Mouse (Mus musculus) MEL (cell line): ENCODE measurements around the gene Rtn4rl1. TPM values are rescaled to one million over a fixed set of nuclear protein-coding genes. Genes with fewer than 3 reads are reported as not detected.

Experiments used
- DNase-seq: peaks from one replicate; pipeline ENCODE4 v3.0.0; 2011; ENCODE audit warnings: low read depth, low spot score
- H3K27ac ChIP-seq: 2 replicates; pipeline ENCODE4 v1.5.1; 2012; ENCODE audit warnings: low read depth, mild to moderate bottlenecking, control low read depth, low read length, moderate library complexity; ENCODE audit not compliant: control insufficient read depth
- H3K27me3 ChIP-seq, 2 experiments: fragments of 150-350 bp in 1 of 2; sonication (generic) in 1 of 2; 2 replicates each; pipeline ENCODE4 v1.6.1; 2012; ENCODE audit warnings: low read length in 2 of 2, mild to moderate bottlenecking in 2 of 2, improper control_type of control experiment in 1 of 2, moderate library complexity in 1 of 2; ENCODE audit not compliant: insufficient read depth in 2 of 2, control insufficient read depth in 1 of 2
- H3K36me3 ChIP-seq, 2 experiments: 2 replicates each; pipeline ENCODE4 v1.6.1; 2012 to 2014; ENCODE audit warnings: low read length in 2 of 2, improper control_type of control experiment in 1 of 2, inconsistent platforms in 1 of 2, mild to moderate bottlenecking in 1 of 2; ENCODE audit not compliant: insufficient read depth in 2 of 2, control insufficient read depth in 1 of 2
- H3K4me1 ChIP-seq, 2 experiments: fragments of 150-350 bp in 1 of 2; sonication (generic) in 1 of 2; 2 replicates each; pipeline ENCODE4 v1.6.1; 2012; ENCODE audit warnings: low read length in 2 of 2, improper control_type of control experiment in 1 of 2, mild to moderate bottlenecking in 1 of 2; ENCODE audit not compliant: insufficient read depth in 2 of 2, control insufficient read depth in 1 of 2
- H3K4me3 ChIP-seq, 2 experiments: fragments of 150-350 bp in 1 of 2; sonication (generic) in 1 of 2; 2 replicates each; pipeline ENCODE4 v1.5.1; 2012; ENCODE audit warnings: low read depth in 2 of 2, low read length in 2 of 2, mild to moderate bottlenecking in 2 of 2, moderate library complexity in 2 of 2, control low read depth in 1 of 2, improper control_type of control experiment in 1 of 2; ENCODE audit not compliant: control insufficient read depth in 1 of 2, insufficient read depth in 1 of 2
- H3K79me2 ChIP-seq: 2 replicates; pipeline ENCODE4 v1.6.1; 2012; ENCODE audit warnings: mild to moderate bottlenecking, low read length, moderate library complexity; ENCODE audit not compliant: control insufficient read depth, poor library complexity, insufficient read depth
- H3K9ac ChIP-seq: 2 replicates; pipeline ENCODE4 v1.6.1; 2012; ENCODE audit warnings: low read depth, mild to moderate bottlenecking, control low read depth, low read length, moderate library complexity; ENCODE audit not compliant: control insufficient read depth, poor library complexity, severe bottlenecking
- H3K9me3 ChIP-seq: fragments of 150-350 bp; sonication (generic); replicated peaks from 2 replicates; pipeline ENCODE4 v1.6.1; 2012; ENCODE audit warnings: mild to moderate bottlenecking, low read length, improper control_type of control experiment, moderate library complexity; ENCODE audit not compliant: insufficient read depth
- ETS1 ChIP-seq: IDR thresholded peaks from 2 replicates; pipeline ENCODE4 v1.6.1; 2012; ENCODE audit warnings: low read depth, mild to moderate bottlenecking, inconsistent platforms, low read length, improper control_type of control experiment, moderate library complexity
- GATA1 ChIP-seq: IDR thresholded peaks from 2 replicates; pipeline ENCODE4 v1.6.1; 2011; ENCODE audit warnings: low read depth, low read length, improper control_type of control experiment
- JUND ChIP-seq: IDR thresholded peaks from 2 replicates; pipeline ENCODE4 v1.6.1; 2011; ENCODE audit warnings: low read depth, mild to moderate bottlenecking, improper control_type of control experiment, low read length
- MAX ChIP-seq: IDR thresholded peaks from 2 replicates; pipeline ENCODE4 v1.6.1; 2011; ENCODE audit warnings: low read length, improper control_type of control experiment
- MXI1 ChIP-seq: IDR thresholded peaks from 2 replicates; pipeline ENCODE4 v1.6.1; 2011; ENCODE audit warnings: mild to moderate bottlenecking, low read depth, low read length, improper control_type of control experiment
- POLR2A ChIP-seq, 2 experiments: IDR thresholded peaks; 2 replicates each; pipeline ENCODE4 v1.6.1; 2011 to 2012; ENCODE audit warnings: low read length in 2 of 2, mild to moderate bottlenecking in 2 of 2, control low read depth in 1 of 2, improper control_type of control experiment in 1 of 2, low read depth in 1 of 2, moderate library complexity in 1 of 2; ENCODE audit not compliant: control insufficient read depth in 1 of 2, insufficient read depth in 1 of 2, poor library complexity in 1 of 2
- POLR2AphosphoS2 ChIP-seq: IDR thresholded peaks from 2 replicates; pipeline ENCODE4 v1.6.1; 2011; ENCODE audit warnings: low read length, improper control_type of control experiment
- TAL1 ChIP-seq: IDR thresholded peaks from 2 replicates; pipeline ENCODE4 v1.6.1; 2012; ENCODE audit warnings: mild to moderate bottlenecking, inconsistent platforms, low read length, moderate library complexity, mixed read lengths
- TCF12 ChIP-seq: IDR thresholded peaks from 2 replicates; pipeline ENCODE4 v1.6.1; 2014; ENCODE audit warnings: low read depth, mild to moderate bottlenecking, inconsistent platforms, low read length, improper control_type of control experiment, moderate library complexity
- polyA plus RNA-seq, 2 experiments: library from polyadenylated mRNA; stranded (reverse) in 1 of 2; unstranded in 1 of 2; fragments of >175 nt in 1 of 2; fragments of >200 nt in 1 of 2; gene quantifications; 2 replicates each; pipeline versions ENCODE4 v1.2.1 to v1.2.4; 2012; ENCODE audit warnings: low replicate concordance in 2 of 2, low read depth in 1 of 2; ENCODE audit not compliant: insufficient read length in 2 of 2, insufficient read depth in 1 of 2, missing spikeins in 1 of 2
- total RNA-seq: library from RNA; depleted of rRNA; stranded (reverse); fragments of 300-350 nt; gene quantifications from 2 replicates; pipeline ENCODE4 v1.2.3, GENCODE M21; 2012

The Rtn4rl1 gene
- total and polyA plus RNA-seq, 3 experiments, result 0.35 to 2.6 TPM; not detected in 1

DNA sequence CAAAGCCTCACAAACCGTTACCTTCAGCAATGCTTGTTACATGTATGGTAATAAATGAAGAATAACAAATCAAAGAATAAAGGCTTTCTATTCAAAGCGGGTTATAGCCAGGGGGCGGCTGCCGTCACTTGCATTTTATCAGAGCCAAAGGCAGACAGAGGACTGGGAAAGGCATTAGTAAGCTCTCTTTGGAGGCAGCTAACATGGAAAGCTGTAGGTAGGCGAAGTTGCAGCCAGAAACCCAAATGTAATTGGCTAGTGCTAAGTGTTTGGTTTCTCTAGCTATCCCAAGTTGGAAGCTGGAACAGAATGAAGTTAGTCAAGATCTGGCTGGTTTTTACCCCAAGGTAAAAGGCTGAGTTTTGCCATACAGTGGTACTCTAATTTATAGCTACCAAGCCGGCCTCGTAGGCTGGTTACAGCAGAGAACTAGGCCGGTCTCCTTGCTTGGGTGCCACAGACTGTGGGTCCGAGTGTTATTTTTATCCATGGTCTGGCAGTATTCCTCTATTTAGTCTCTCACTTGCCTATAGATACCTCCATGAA is 49.2 kb downstream of the Rtn4rl1 start:
- TF ChIP-seq TAL1, result no peak
- TF ChIP-seq POLR2AphosphoS2, result no peak
- no peak for DNase-seq
- Histone ChIP-seq H3K9me3 (no peaks in the 10 kb centered on the region), H3K27ac (no peak overlapping the region), H3K4me1 (peaks cover 6 to 25% of the 10 kb centered on the region in 2 experiments), H3K4me3 (no peak overlapping the region), H3K27me3 (no peaks in the 10 kb centered on the region), H3K79me2 (no peaks in the 10 kb centered on the region), H3K9ac (no peak overlapping the region), H3K36me3 (peaks cover 0 to 16% of the 10 kb centered on the region in 2 experiments; a peak in 2 of 4 replicates)

DNA sequence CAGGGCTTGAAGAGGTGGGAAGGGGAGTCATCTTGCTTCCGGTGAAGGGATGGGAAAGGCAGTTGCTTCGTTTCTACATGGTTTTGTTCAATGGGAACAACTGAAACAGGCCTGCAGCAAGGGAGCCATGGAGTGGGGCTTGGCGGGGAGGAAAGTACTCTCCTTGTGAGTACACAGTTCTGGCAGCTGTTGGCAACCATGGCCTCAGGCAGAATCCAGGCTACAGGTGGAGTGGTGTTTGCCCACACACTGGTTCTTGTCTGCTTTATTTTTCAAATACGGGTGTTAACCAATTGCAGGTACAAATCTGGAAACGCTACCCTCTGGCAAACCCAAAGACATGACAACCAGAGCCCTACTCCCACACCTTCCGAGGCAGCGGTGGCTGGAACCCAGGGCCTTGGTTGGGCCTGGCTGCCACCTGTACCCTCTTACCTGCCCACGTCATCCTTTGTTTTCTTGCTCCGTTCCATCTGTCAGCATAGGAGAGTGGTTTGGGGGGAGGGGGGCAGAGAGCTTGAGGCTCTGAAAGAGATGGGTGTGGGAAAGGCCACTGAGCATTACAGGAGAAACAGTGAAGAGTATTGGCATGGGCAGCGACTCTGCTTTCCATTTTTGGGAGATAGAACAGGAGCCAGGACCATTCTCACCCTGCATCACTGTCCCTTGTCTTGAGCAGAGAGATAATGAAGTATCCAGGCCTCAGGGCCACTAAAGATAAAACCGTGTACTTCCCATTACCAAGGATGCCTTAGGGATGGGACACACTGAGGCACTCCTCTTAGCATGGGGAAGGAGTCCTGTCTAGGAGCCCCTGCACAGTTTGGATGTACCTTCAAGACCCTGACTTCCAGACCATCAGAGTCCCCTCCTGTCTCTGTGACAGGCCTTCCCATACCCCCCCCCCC is 51.0 kb downstream of the Rtn4rl1 start:
- H3K79me2 ChIP-seq, result no peaks in the 10 kb centered on the region
- H3K9ac ChIP-seq, result no peak overlapping the region
- peaks cover 6 to 25% of the 10 kb centered on the region in 2 experiments for H3K4me1 ChIP-seq
- no peaks in the 10 kb centered on the region for H3K9me3 ChIP-seq
- no peaks in the 10 kb centered on the region for H3K27me3 ChIP-seq
- TF ChIP-seq TAL1, result peak; percentile 48
- no peak for TF ChIP-seq JUND
- TF ChIP-seq GATA1, result peak; percentile 59
- DNase-seq, result no peak
- H3K36me3 ChIP-seq, result peaks cover 0 to 16% of the 10 kb centered on the region in 2 experiments; a peak in 2 of 4 replicates
- no peak overlapping the region for H3K27ac ChIP-seq
- H3K4me3 ChIP-seq, result no peak overlapping the region

DNA sequence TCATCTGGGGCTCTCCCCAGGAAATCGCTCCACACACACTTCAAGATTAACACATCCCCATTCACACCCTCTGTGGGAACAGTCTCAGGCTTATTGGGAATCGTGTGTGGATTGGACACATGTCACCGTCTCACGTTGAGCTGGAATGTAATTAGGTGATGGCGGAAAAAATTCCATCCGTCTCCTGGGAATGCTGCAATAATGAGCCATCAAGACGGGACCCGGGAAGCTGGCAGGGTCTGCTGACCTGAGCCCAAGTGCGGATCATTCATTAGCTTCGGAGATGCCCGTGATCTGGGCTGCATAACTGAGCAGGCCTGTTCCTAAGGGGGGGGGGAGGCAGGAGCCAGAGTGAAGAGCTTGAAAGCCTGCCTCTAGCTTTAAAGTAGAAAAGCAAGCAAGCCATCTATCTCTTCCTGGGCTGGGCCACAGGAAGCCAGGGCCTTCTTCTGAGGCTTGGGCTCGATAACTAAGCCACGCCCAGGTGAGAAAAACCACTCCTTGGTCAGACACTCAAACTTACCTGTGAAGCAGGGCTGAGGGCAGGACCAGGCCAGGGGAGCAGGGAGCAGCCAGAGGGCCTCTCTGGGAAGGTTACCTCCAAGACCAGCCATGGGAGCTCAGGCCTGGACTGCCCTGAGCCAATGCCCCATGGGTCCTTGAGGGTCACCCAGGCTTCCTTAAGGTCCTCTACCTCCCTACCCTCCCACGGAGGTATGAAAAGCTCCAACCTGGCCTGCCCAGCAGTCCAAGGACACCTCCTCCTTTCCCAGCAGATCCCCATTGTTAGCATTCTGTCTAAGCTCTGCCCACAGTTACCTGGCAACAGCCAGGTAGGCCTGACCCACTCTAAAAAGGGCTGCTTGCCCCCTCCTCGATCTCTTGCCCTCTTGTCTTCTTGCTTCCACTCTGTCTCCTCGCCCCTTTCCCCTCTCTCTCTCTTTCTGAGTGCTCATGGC is 52.1 kb downstream of the Rtn4rl1 start:
- H3K27me3 ChIP-seq, result no peaks in the 10 kb centered on the region
- no peaks in the 10 kb centered on the region for H3K79me2 ChIP-seq
- H3K4me1 ChIP-seq, result peaks cover 6 to 25% of the 10 kb centered on the region in 2 experiments
- H3K36me3 ChIP-seq, result peaks cover 0 to 16% of the 10 kb centered on the region in 2 experiments; a peak in 2 of 4 replicates
- H3K27ac ChIP-seq, result no peak overlapping the region
- TF ChIP-seq POLR2A (IDR thresholded peaks at IDR 0.05; ENCODE audit: control insufficient read depth in 1 of 2, insufficient read depth in 1 of 2, low read depth in 1 of 2, low read length in 2 of 2, poor library complexity in 1 of 2) (no peak), MAX (no peak), MXI1 (no peak), TCF12 (no peak), POLR2AphosphoS2 (no peak), ETS1 (no peak)
- no peaks in the 10 kb centered on the region for H3K9me3 ChIP-seq
- DNase-seq, result peak; percentile 60
- H3K4me3 ChIP-seq, result no peak overlapping the region
- no peak overlapping the region for H3K9ac ChIP-seq
